Mouse (Mus musculus): ENCODE results near the gene Hdgfl3. TPM values are rescaled to one million over a fixed set of nuclear protein-coding genes. Genes with fewer than 3 reads are reported as not detected.

Hdgfl3 gene
- total and polyA plus RNA-seq, 3 experiments, result 0.16 TPM; not detected in 2

DNA sequence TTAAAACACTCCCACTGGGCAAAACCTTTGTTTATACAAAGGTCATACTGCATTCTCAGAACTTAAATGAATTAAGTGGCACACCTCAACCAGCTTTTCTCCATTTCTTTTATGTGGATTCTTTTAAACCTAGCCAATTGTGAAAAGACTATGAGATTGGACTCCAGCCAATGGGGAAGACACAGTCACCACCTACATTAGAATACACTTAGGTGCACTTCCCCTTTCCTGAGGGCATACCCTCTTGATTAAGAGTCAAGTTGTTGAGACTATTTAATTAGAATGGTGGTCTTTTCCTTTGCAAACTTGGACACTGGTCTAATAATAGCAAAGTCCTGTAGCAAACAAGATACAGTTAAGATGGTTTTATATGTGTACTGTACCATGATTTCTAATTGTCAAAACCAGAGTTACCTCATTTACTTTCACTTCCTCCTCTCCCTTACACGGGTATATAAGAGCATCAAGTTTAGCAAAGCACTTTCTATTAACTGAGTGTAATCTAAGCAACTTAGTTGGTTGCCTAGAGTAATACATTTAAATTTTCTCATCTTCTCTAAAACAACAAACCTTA, 12.8 kb downstream of the Hdgfl3 start:
- no peak for ATAC-seq (ENCODE audit: extremely low read depth, insufficient number of reproducible peaks, low FRiP score, poor library complexity, severe bottlenecking)
- H3K4me1 ChIP-seq (ENCODE audit: insufficient read depth, low read depth, low read length), result no peaks in the 10 kb centered on the region
- no peak for TF ChIP-seq GATA2 (IDR thresholded peaks at IDR 0.05; ENCODE audit: borderline replicate concordance, low read depth, low read length)
- no peak for TF ChIP-seq GATA1 (IDR thresholded peaks at IDR 0.05; ENCODE audit: borderline replicate concordance, low read length)
- no peak for TF ChIP-seq CTCF (IDR thresholded peaks at IDR 0.05; ENCODE audit: low read depth, low read length)
- TF ChIP-seq TAL1 (conservative IDR thresholded peaks at IDR 0.05; ENCODE audit: low read depth, low read length), result no peak
- TF ChIP-seq POLR2AphosphoS5 (IDR thresholded peaks at IDR 0.05; ENCODE audit: insufficient replicate concordance, low read depth, low read length), result no peak
- DNase-seq (ENCODE audit: low spot score), result no peak
- H3K9me3 ChIP-seq (replicated peaks), result no peaks in the 10 kb centered on the region
- H3K4me3 ChIP-seq (ENCODE audit: low read depth, low read length), result no peak overlapping the region
- no peaks in the 10 kb centered on the region for H3K27me3 ChIP-seq (ENCODE audit: insufficient read depth, low read length)
- H3K36me3 ChIP-seq (replicated peaks), result no peaks in the 10 kb centered on the region

DNA sequence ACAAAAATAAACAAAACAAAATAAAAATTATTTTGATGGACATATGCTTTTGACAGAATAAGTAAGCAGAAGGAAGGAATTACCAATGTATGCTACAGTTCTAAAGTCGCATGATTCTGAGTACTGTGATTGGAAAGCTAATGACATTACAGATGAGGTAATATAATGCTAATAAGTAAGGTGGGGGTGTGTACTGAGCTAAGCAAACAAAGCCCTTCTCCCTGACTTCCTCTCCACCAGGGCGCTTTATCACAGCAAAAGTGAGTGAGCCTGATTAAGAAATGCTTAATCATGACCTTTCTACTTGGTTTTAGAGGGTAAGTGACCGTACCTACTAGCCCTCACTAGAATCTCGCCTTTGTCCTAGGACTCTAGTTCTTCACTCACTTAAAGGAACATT, 14.0 kb downstream of the Hdgfl3 start:
- ATAC-seq (ENCODE audit: extremely low read depth, insufficient number of reproducible peaks, low FRiP score, poor library complexity, severe bottlenecking) (no peak), DNase-seq (ENCODE audit: low spot score) (no peak)
- no peak for TF ChIP-seq GATA1 (IDR thresholded peaks at IDR 0.05; ENCODE audit: borderline replicate concordance, low read length)
- TF ChIP-seq TAL1 (conservative IDR thresholded peaks at IDR 0.05; ENCODE audit: low read depth, low read length), result no peak
- no peaks in the 10 kb centered on the region for H3K27me3 ChIP-seq (ENCODE audit: insufficient read depth, low read length)
- no peak overlapping the region for H3K4me3 ChIP-seq (ENCODE audit: low read depth, low read length)
- H3K36me3 ChIP-seq (replicated peaks), result no peaks in the 10 kb centered on the region
- no peaks in the 10 kb centered on the region for H3K4me1 ChIP-seq (ENCODE audit: insufficient read depth, low read depth, low read length)
- no peaks in the 10 kb centered on the region for H3K9me3 ChIP-seq (replicated peaks)

DNA sequence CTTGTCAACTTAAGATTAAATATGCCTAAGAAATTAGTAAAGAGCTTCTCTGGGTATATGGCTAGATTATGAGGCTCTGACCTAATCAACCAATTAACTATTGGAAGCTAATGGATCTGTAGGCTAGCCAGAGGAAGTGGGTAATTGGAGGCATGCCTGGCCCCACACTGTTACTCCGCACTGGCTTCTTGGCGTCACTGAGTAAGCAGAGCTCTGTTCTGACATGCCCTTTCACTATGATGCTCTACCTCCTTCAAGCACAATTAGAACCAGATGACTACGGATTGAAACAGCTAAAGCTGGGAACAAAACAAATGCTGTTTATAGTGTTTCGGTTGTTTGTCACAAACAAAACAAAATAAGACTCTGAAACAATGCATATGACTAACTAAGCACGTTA, 16.0 kb downstream of the Hdgfl3 start:
- DNase-seq (ENCODE audit: low spot score) (no peak), ATAC-seq (ENCODE audit: extremely low read depth, insufficient number of reproducible peaks, low FRiP score, poor library complexity, severe bottlenecking) (no peak)
- Histone ChIP-seq H3K36me3 (replicated peaks) (no peaks in the 10 kb centered on the region), H3K9me3 (replicated peaks) (no peaks in the 10 kb centered on the region), H3K27me3 (ENCODE audit: insufficient read depth, low read length) (no peaks in the 10 kb centered on the region), H3K4me1 (ENCODE audit: insufficient read depth, low read depth, low read length) (no peaks in the 10 kb centered on the region), H3K4me3 (ENCODE audit: low read depth, low read length) (no peak overlapping the region)
- TF ChIP-seq POLR2AphosphoS5 (IDR thresholded peaks at IDR 0.05; ENCODE audit: insufficient replicate concordance, low read depth, low read length), result no peak
- TF ChIP-seq GATA1 (IDR thresholded peaks at IDR 0.05; ENCODE audit: borderline replicate concordance, low read length), result no peak
- TF ChIP-seq TAL1 (conservative IDR thresholded peaks at IDR 0.05; ENCODE audit: low read depth, low read length), result no peak
- no peak for TF ChIP-seq CTCF (IDR thresholded peaks at IDR 0.05; ENCODE audit: low read depth, low read length)
- TF ChIP-seq GATA2 (IDR thresholded peaks at IDR 0.05; ENCODE audit: borderline replicate concordance, low read depth, low read length), result no peak

DNA sequence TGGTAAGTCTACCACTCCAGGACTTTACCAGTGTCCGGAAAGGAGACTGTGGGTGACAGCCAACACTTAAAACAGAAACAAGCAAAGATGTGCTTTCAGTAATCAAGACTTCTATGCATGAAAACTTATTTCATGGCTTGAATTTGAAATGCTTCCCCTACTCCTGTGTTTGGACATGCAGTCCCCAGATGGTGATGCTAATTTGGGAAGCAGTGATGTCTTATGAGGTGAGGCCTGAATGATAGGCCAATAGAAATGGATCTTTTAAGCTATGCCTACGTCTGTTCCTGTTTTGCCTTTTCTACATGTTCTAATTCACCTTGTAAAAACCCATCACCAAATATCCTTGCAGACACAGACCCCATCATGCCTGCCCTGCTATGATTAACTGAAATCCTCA, 29.3 kb downstream of the Hdgfl3 start:
- ATAC-seq (ENCODE audit: extremely low read depth, insufficient number of reproducible peaks, low FRiP score, poor library complexity, severe bottlenecking) (no peak), DNase-seq (ENCODE audit: low spot score) (no peak)
- H3K9me3 ChIP-seq (replicated peaks), result no peaks in the 10 kb centered on the region
- no peaks in the 10 kb centered on the region for H3K36me3 ChIP-seq (replicated peaks)
- peaks cover 8% of the 10 kb centered on the region; the same call in 1 of the 2 replicates for H3K27me3 ChIP-seq (ENCODE audit: insufficient read depth, low read length)
- TF ChIP-seq CTCF (IDR thresholded peaks at IDR 0.05; ENCODE audit: low read depth, low read length) (no peak), POLR2AphosphoS5 (IDR thresholded peaks at IDR 0.05; ENCODE audit: insufficient replicate concordance, low read depth, low read length) (no peak), GATA1 (IDR thresholded peaks at IDR 0.05; ENCODE audit: borderline replicate concordance, low read length) (no peak), GATA2 (IDR thresholded peaks at IDR 0.05; ENCODE audit: borderline replicate concordance, low read depth, low read length) (no peak), TAL1 (conservative IDR thresholded peaks at IDR 0.05; ENCODE audit: low read depth, low read length) (no peak)
- no peaks in the 10 kb centered on the region for H3K4me1 ChIP-seq (ENCODE audit: insufficient read depth, low read depth, low read length)
- no peak overlapping the region for H3K4me3 ChIP-seq (ENCODE audit: low read depth, low read length)

DNA sequence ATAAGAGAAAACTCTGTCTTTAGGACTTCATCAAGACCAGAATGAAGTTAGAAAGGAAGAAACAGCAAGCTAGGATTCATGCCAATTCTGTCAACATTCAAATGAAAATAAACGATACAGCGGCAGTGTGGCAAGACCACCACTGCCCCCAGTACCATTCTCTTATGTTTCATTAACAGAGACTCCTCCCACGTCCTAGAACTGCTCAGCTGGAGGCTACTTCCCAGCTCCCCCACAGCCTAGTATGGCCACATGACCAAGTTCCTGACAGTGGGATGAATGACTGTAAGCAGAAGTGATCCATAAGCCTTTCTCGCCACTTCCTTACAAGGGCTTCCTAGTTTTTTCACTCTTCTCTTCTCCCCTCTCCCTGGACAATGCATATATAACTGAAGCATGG, 30.2 kb downstream of the Hdgfl3 start:
- no peak for ATAC-seq (ENCODE audit: extremely low read depth, insufficient number of reproducible peaks, low FRiP score, poor library complexity, severe bottlenecking)
- TF ChIP-seq POLR2AphosphoS5 (IDR thresholded peaks at IDR 0.05; ENCODE audit: insufficient replicate concordance, low read depth, low read length) (no peak), CTCF (IDR thresholded peaks at IDR 0.05; ENCODE audit: low read depth, low read length) (no peak), GATA2 (IDR thresholded peaks at IDR 0.05; ENCODE audit: borderline replicate concordance, low read depth, low read length) (no peak), GATA1 (IDR thresholded peaks at IDR 0.05; ENCODE audit: borderline replicate concordance, low read length) (no peak)
- DNase-seq (ENCODE audit: low spot score), result no peak

DNA sequence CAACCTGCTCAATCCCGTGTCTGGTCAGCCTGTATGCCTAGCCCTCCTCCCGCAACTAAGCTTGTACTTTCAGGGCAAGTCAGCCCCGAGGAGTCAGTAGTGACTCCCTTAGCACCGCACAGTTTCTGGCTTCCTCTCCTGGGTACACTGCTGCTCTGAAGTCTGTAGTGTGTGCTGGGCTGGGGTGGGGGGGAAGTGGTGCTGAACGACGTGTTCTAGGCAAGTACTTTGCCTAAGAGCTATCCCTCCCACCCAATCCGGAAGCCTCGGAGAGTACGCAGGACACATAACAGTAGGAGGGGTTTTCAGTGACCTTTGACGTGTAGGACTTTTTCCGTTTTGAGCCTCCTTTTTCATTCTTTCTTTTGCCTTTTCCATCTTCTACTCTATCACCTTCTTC, 34.9 kb downstream of the Hdgfl3 start:
- Histone ChIP-seq H3K4me3 (ENCODE audit: low read depth, low read length) (no peak overlapping the region), H3K27me3 (ENCODE audit: insufficient read depth, low read length) (peaks cover 8% of the 10 kb centered on the region; the same call in 1 of the 2 replicates), H3K9me3 (replicated peaks) (no peaks in the 10 kb centered on the region), H3K4me1 (ENCODE audit: insufficient read depth, low read depth, low read length) (no peaks in the 10 kb centered on the region), H3K36me3 (replicated peaks) (no peaks in the 10 kb centered on the region)
- TF ChIP-seq CTCF (IDR thresholded peaks at IDR 0.05; ENCODE audit: low read depth, low read length) (no peak), TAL1 (conservative IDR thresholded peaks at IDR 0.05; ENCODE audit: low read depth, low read length) (no peak), POLR2AphosphoS5 (IDR thresholded peaks at IDR 0.05; ENCODE audit: insufficient replicate concordance, low read depth, low read length) (no peak), GATA2 (IDR thresholded peaks at IDR 0.05; ENCODE audit: borderline replicate concordance, low read depth, low read length) (no peak), GATA1 (IDR thresholded peaks at IDR 0.05; ENCODE audit: borderline replicate concordance, low read length) (no peak)
- no peak for ATAC-seq (ENCODE audit: extremely low read depth, insufficient number of reproducible peaks, low FRiP score, poor library complexity, severe bottlenecking)
- DNase-seq (ENCODE audit: low spot score), result no peak

More for the DNA sequence above, 30.2 kb downstream of the Hdgfl3 start:
- Histone ChIP-seq H3K27me3 (ENCODE audit: insufficient read depth, low read length) (peaks cover 10% of the 10 kb centered on the region; the same call in 1 of the 2 replicates), H3K4me1 (ENCODE audit: insufficient read depth, low read depth, low read length) (no peaks in the 10 kb centered on the region), H3K9me3 (replicated peaks) (no peaks in the 10 kb centered on the region), H3K4me3 (ENCODE audit: low read depth, low read length) (no peak overlapping the region), H3K36me3 (replicated peaks) (no peaks in the 10 kb centered on the region)

Measured in G1E (cell line).